Mouse (Mus musculus) hindbrain, embryonic 15.5 days (tissue): ENCODE data around the gene Tbc1d5. TPM values are rescaled to one million over a fixed set of nuclear protein-coding genes. Genes with fewer than 3 reads are reported as not detected.

ENCODE experiments used
- ATAC-seq: fragments of 200-750 bp; cut with Nextera tagmentation; 2 replicates; pipeline ENCODE4 v1.8.0; 2017; ENCODE audit warnings: low read depth, moderate number of reproducible peaks, moderate TSS enrichment; ENCODE audit not compliant: low FRiP score
- H3K27ac ChIP-seq: fragments of 300-500 bp; sonication (generic); replicated peaks from 2 replicates; pipeline ENCODE4 v1.5.1; 2015; ENCODE audit warnings: mild to moderate bottlenecking, inconsistent platforms
- H3K27me3 ChIP-seq: fragments of 300-500 bp; sonication (generic); 2 replicates; pipeline ENCODE4 v1.6.1; 2015; ENCODE audit warnings: control low read depth, inconsistent platforms
- H3K36me3 ChIP-seq: fragments of 300-500 bp; sonication (generic); 2 replicates; pipeline ENCODE4 v1.6.1; 2015; ENCODE audit warnings: control low read depth, inconsistent platforms
- H3K4me1 ChIP-seq: fragments of 300-500 bp; sonication (generic); replicated peaks from 2 replicates; pipeline ENCODE4 v1.6.1; 2015; ENCODE audit warnings: control low read depth, inconsistent platforms
- H3K4me2 ChIP-seq: fragments of 300-500 bp; sonication (generic); 2 replicates; pipeline ENCODE4 v1.6.1; 2015; ENCODE audit warnings: moderate library complexity, mild to moderate bottlenecking, inconsistent platforms
- H3K4me3 ChIP-seq: fragments of 300-500 bp; sonication (generic); 2 replicates; pipeline ENCODE4 v1.5.1; 2015; ENCODE audit warnings: mild to moderate bottlenecking, inconsistent platforms
- H3K9ac ChIP-seq: fragments of 300-500 bp; sonication (generic); 2 replicates; pipeline ENCODE4 v1.6.1; 2015; ENCODE audit warnings: inconsistent platforms
- H3K9me3 ChIP-seq: fragments of 300-500 bp; sonication (generic); 2 replicates; pipeline ENCODE4 v1.6.1; 2016; ENCODE audit warnings: control low read depth, inconsistent platforms
- WGBS: fragments of 180-500 bp; shearing (Covaris S2); methylation state at CpG from one replicate; pipeline ENCODE4 v1.1.7; 2015; 5-methylcytosine and 5-hydroxymethylcytosine counted together
- polyA plus RNA-seq: library from polyadenylated mRNA; unstranded; fragments of >200 nt; fragmentation: Nextera tagmentation; extraction: Ambion mirVana; gene quantifications from 2 replicates; pipeline ENCODE4 v1.2.1, GENCODE M21; 2015

The Tbc1d5 gene
- polyA plus RNA-seq, 1 experiment from 2014 or later, result 10.1 TPM

DNA sequence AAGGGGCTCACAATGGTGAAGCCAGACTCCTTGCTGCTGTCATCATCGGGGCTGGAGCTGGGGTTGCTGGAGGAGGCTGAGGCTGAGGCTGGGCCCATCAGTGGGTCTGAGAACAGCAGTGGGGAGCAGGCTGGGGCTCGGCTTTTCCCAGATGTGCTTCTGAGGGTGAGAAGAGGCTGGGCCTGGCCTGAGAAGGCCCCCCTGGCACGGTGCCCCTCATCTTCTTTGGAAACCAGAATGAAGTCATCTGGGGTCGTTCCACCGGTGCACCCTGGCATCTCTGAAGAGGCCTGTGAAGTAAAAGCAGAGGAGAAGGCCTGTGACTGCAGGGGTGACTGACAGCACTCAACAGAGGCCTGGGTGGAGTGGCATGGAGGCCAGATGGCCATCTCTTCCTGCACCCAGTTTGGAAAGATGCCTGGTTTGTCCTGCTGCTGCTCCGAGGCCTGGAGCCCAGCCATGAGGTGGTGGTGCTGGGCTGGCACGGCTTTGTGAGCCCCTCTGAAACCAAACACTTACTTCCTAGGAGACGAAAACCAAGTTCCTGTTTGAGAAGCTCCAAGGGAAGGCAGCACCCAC is 443.1 kb downstream of the Tbc1d5 start:
- WGBS, result 63% methylated on average over 8 of the region's 8 CpGs

DNA sequence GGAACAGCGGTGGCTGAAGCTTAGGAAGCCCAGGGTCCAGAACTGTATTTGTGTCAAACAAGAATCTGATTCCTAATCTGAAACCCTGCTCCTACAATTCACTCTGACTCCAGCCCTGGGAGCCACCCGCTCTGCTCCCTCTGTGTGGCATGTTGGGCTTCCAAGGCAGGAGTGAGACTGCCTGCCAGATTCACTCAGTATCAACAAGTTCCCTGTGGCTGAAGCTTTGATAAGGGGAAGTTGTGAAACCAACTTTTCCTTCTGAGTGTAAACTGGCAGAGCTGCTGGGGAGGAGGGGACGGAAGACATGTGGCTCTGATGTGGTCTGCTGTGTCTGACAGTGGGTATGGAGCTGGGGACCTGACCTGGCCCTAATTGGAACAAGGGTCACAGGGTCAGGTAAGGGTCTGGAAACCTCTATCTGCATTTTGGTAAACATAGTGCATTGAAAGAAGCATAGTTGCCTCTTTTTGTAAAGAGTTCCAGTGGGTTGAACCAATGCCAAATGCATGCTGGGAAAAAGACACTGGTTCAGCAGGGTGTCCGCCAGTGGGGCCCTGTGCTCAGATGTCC is 443.7 kb downstream of the Tbc1d5 start:
- no peak overlapping the region; the same call in 1 of the 2 replicates for H3K27ac ChIP-seq
- no peaks in the 10 kb centered on the region for H3K9me3 ChIP-seq
- H3K4me1 ChIP-seq, result no peaks in the 10 kb centered on the region
- WGBS, result 87% methylated on average over 4 of the region's 4 CpGs
- H3K4me2 ChIP-seq, result no peak overlapping the region
- ATAC-seq, result no peak
- H3K36me3 ChIP-seq, result no peaks in the 10 kb centered on the region
- H3K27me3 ChIP-seq, result no peaks in the 10 kb centered on the region
- H3K9ac ChIP-seq, result no peak overlapping the region
- no peak overlapping the region for H3K4me3 ChIP-seq

More for the DNA sequence above, 443.1 kb downstream of the Tbc1d5 start:
- Histone ChIP-seq H3K36me3 (no peaks in the 10 kb centered on the region), H3K9me3 (no peaks in the 10 kb centered on the region), H3K4me3 (no peak overlapping the region), H3K4me1 (no peaks in the 10 kb centered on the region), H3K27ac (peak overlapping the region; percentile 31), H3K9ac (no peak overlapping the region), H3K27me3 (no peaks in the 10 kb centered on the region), H3K4me2 (no peak overlapping the region)
- ATAC-seq, result peak; percentile 61

DNA sequence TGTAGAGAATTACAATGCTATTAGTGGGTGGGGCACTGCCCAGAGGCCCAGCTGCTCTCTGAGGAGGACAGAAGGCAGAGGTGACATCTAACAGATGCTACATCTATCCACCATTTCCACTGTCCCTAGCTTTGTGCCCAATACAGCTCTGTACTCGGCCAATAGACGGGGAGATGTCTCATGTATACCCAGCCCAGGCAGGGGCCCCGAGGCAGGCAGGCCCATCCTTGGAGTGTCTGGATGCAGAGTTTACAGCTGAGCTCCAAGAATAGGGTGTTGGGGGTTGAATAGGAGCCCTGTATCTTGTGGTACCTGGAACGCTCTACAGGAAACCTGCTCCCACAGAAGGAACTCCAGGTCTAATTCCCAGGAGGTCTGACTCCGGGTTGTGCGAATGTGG is 444.4 kb downstream of the Tbc1d5 start:
- Histone ChIP-seq H3K4me2 (no peak overlapping the region), H3K27ac (no peak overlapping the region), H3K27me3 (no peaks in the 10 kb centered on the region), H3K9me3 (no peaks in the 10 kb centered on the region), H3K9ac (no peak overlapping the region), H3K36me3 (no peaks in the 10 kb centered on the region), H3K4me3 (no peak overlapping the region), H3K4me1 (no peaks in the 10 kb centered on the region)
- 79% methylated on average over 6 of the region's 6 CpGs for WGBS
- no peak for ATAC-seq

DNA sequence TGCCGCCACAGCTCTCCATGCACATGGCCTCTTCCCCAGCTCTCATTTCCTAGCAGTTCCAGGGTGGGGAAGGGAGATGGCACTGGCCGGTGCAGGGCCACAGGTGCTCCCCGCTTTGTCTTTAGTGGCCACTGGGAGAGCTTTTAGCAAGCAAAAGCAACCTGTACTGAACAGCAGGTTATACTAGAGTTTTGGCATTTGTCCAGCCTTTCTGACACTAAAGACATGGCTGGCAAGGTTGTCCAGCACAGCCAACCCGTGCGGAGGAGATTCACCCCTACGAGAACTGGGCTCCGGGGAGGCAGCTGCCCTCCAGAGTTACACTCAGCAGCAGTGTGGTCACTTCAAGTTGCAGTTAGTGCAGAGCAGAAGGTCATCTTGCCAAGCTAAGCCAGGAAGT is 445.8 kb downstream of the Tbc1d5 start:
- Histone ChIP-seq H3K36me3 (no peaks in the 10 kb centered on the region), H3K9ac (no peak overlapping the region), H3K4me3 (no peak overlapping the region), H3K9me3 (no peaks in the 10 kb centered on the region), H3K4me2 (no peak overlapping the region), H3K4me1 (no peaks in the 10 kb centered on the region), H3K27me3 (no peaks in the 10 kb centered on the region), H3K27ac (no peak overlapping the region)
- no peak for ATAC-seq
- WGBS, result 91% methylated on average over 7 of the region's 7 CpGs

DNA sequence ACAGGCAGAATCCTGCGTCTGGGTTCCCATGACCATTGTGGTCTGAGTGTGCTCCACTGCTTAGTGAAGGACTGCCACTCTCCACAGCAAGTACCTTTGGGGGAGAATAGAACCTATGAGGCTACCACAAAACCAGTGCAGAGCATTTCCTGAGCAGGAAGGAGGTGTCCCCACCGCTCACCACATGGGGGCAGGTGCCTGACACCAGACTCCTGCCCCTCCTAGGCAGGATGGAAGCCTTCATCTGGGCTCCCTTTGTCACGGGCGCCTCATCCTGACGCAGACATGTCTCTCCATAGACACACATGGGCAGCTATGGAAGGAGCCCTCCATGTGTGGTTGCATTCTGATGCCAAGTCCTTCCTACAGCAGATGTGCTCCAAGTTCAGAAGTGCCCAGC is 447.3 kb downstream of the Tbc1d5 start:
- no peaks in the 10 kb centered on the region for H3K9me3 ChIP-seq
- no peaks in the 10 kb centered on the region for H3K4me1 ChIP-seq
- H3K27ac ChIP-seq, result no peak overlapping the region
- no peak overlapping the region for H3K9ac ChIP-seq
- no peak overlapping the region for H3K4me2 ChIP-seq
- H3K27me3 ChIP-seq, result no peaks in the 10 kb centered on the region
- ATAC-seq, result no peak
- H3K36me3 ChIP-seq, result no peaks in the 10 kb centered on the region
- H3K4me3 ChIP-seq, result no peak overlapping the region
- 92% methylated on average over 5 of the region's 5 CpGs for WGBS

DNA sequence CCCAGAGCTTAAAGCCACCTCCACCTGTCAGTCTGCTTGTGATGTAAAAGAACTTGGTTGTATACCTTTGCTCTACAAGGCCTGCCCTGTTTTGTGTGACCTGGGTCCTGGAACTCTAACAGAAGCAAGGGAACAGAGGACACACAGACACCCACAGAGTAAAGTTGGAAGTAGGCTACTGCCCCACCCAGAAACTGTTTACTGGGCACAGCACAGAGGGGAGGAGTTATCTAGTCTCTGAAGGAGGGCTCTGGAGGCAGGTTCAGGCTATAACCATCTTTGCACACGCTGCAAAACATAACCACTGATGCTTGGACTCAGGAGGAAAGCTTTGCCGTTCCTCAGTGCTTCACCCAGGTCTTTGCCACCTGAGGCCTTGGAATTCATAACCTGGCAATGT is 448.3 kb downstream of the Tbc1d5 start:
- no peak for ATAC-seq
- H3K27ac ChIP-seq, result no peak overlapping the region
- no peaks in the 10 kb centered on the region for H3K36me3 ChIP-seq
- no peaks in the 10 kb centered on the region for H3K4me1 ChIP-seq
- no peaks in the 10 kb centered on the region for H3K27me3 ChIP-seq
- no peak overlapping the region for H3K4me2 ChIP-seq
- H3K9me3 ChIP-seq, result no peaks in the 10 kb centered on the region
- no peak overlapping the region for H3K9ac ChIP-seq
- no peak overlapping the region for H3K4me3 ChIP-seq
- WGBS, result 91% methylated on average over 2 of the region's 2 CpGs

DNA sequence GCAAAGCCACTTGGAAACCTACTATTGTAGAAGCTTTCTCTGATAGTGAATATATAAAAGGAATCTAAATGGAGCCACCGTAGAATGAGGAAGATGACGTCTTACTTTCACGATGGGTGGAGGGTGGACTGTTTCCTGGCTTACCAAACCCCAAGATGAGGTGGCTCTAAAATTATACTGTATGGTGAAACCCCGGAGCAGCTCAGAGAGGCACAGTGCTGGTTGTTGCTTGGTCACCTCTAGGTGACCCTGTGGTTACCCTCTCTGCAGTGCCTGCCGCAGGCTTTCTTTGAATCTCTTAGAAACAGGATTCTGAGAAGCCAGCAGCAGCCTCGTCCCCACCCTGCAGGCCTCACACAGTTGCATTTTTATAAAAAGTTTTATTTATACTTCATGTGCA is 449.6 kb downstream of the Tbc1d5 start:
- Histone ChIP-seq H3K27me3 (no peaks in the 10 kb centered on the region), H3K9ac (no peak overlapping the region), H3K36me3 (no peaks in the 10 kb centered on the region), H3K4me1 (no peaks in the 10 kb centered on the region), H3K27ac (no peak overlapping the region), H3K9me3 (no peaks in the 10 kb centered on the region), H3K4me3 (no peak overlapping the region), H3K4me2 (no peak overlapping the region)
- ATAC-seq, result no peak
- 89% methylated on average over 6 of the region's 6 CpGs for WGBS

DNA sequence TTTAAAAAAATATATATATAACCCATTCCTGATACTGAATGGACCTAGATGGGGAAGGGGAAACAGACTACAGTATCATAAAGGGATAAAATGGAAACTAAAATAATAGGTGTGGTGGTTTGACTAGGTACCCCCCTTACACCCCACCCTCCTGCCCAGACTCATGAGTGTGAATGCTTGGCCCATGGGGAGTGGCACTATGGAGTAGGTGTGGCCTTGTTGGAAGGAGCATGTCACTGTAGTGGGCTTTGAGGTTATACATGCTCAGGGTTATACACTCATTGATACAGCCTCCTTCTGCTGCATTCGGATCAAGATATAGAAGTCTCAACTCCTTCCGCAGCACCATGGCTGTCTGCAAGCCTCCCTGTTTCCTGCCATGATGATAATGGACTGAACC is 450.1 kb downstream of the Tbc1d5 start:
- 96% methylated on average over 2 of the region's 2 CpGs for WGBS
- ATAC-seq, result no peak

DNA sequence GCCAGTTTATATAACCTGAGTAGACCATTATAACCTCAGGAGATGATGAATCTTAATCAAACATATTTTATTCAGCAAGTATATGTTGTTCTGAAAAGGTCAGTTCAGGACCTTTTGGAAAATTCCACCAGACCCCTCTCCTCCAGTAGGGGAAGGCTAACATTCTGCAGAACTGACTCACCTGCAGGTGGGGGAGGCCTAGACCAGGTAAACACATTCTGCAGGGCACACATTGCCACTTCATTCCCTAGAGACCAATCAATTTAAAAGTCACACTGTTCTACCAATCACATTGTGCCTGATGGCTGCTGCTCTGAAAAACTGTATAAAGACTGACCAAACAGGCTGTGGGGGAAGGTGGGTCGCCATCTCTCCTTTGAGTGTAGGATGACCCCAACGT is 452.9 kb downstream of the Tbc1d5 start:
- H3K9ac ChIP-seq, result no peak overlapping the region
- no peak overlapping the region for H3K27ac ChIP-seq
- H3K27me3 ChIP-seq, result no peaks in the 10 kb centered on the region
- H3K4me3 ChIP-seq, result no peak overlapping the region
- H3K4me2 ChIP-seq, result no peak overlapping the region
- WGBS, result 88% methylated on average over 2 of the region's 2 CpGs
- H3K36me3 ChIP-seq, result no peaks in the 10 kb centered on the region
- H3K4me1 ChIP-seq, result no peaks in the 10 kb centered on the region
- no peaks in the 10 kb centered on the region for H3K9me3 ChIP-seq
- ATAC-seq, result no peak

More for the DNA sequence above, 450.1 kb downstream of the Tbc1d5 start:
- Histone ChIP-seq H3K9ac (no peak overlapping the region), H3K4me2 (no peak overlapping the region), H3K9me3 (no peaks in the 10 kb centered on the region), H3K27me3 (no peaks in the 10 kb centered on the region), H3K36me3 (no peaks in the 10 kb centered on the region), H3K4me1 (no peaks in the 10 kb centered on the region), H3K27ac (no peak overlapping the region), H3K4me3 (no peak overlapping the region)

DNA sequence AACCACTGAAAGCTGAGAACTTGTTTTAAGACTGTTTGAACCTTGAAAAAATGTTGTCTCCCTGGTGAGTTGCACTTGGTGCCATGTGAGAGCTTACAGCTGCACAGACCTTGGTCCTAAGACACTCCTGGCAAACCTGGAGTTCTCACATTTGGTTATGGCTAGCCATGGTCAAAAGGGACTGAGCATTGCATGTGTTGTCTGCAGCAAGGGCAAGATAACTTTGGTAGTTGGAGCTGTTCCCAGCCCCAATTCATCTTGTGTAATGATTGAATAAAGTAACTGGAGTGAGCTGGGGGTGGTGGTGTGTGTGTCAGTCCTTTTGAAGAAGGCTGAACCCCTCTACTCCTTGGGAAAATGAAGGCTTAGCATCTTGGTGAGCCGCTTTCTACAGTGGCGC is 454.8 kb downstream of the Tbc1d5 start:
- Histone ChIP-seq H3K4me3 (no peak overlapping the region), H3K9me3 (no peaks in the 10 kb centered on the region), H3K27ac (no peak overlapping the region), H3K4me2 (no peak overlapping the region), H3K27me3 (no peaks in the 10 kb centered on the region), H3K9ac (no peak overlapping the region), H3K36me3 (no peaks in the 10 kb centered on the region), H3K4me1 (no peaks in the 10 kb centered on the region)
- 62% methylated on average over 2 of the region's 2 CpGs for WGBS
- no peak for ATAC-seq

DNA sequence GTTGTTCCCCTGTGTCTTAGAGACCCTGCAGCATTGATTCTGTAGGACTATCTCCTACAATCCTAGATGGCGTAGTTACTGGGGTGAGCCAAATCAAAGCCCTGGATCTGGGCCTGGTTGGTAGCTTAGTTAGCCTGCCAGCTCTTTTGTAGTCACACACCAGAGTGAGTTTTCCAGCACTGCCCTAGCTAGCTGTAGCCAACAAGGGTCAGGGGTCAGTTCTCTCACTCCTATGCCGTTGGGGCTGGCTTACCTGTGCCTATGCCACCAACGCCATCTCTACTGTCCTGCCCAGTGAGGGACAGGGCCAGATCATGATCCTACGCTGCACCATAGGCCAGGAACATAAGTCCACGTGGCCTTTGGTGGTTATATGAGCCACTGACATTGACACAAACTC is 461.6 kb downstream of the Tbc1d5 start:
- 89% methylated on average over 5 of the region's 5 CpGs for WGBS
- Histone ChIP-seq H3K9me3 (no peaks in the 10 kb centered on the region; the same call in 1 of the 2 replicates), H3K27me3 (no peaks in the 10 kb centered on the region), H3K27ac (no peak overlapping the region), H3K36me3 (no peaks in the 10 kb centered on the region), H3K4me3 (no peak overlapping the region), H3K4me1 (no peaks in the 10 kb centered on the region), H3K4me2 (no peak overlapping the region), H3K9ac (no peak overlapping the region)
- ATAC-seq, result no peak

DNA sequence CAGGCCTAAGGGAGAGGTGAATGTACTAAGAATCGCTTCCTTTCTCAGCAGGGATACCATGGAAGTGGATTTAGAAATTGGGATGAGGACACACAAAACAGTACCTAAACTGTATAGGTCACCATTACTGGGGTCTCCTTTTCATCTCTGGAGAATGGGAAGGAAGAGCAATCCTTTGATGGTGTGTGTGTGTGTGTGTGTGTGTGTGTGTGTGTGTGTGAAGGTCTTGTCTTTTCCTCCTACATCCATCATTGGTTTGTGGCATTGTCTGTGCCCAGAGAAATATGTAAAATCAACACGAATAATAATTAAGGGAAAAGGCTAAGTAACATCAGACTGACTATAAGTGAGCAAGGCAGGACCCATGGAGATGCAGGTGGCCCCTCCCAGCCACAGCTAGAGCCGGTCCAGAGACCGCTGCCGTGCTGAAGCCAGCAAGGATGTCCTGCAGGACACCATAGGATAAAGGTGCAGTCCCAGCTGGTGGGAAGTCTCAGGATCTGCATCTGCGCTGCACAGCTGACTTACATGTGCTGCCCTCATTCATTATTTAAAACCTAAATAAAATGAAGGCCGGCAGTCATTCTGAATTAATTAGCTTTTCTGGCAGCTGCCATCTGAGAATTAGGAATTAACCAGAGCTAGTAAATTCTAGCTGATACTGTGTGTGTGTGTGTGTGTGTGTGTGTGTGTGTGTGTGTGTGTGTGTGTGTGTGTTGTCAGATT is 468.5 kb downstream of the Tbc1d5 start:
- no peaks in the 10 kb centered on the region for H3K9me3 ChIP-seq
- no peak overlapping the region for H3K4me3 ChIP-seq
- no peak overlapping the region for H3K4me2 ChIP-seq
- WGBS, result 37% methylated on average over 7 of the region's 7 CpGs
- no peak overlapping the region for H3K9ac ChIP-seq
- no peaks in the 10 kb centered on the region for H3K36me3 ChIP-seq
- ATAC-seq, result peak; percentile 65; the same call in 1 of the 2 replicates
- no peak overlapping the region for H3K27ac ChIP-seq
- H3K4me1 ChIP-seq, result no peaks in the 10 kb centered on the region
- no peaks in the 10 kb centered on the region for H3K27me3 ChIP-seq
